Mouse (Mus musculus) MEL (cell line): Measurements from ENCODE around the gene Sucla2.

Source experiments
- CHD2 ChIP-seq: IDR thresholded peaks from 2 replicates; pipeline ENCODE4 v1.6.1; 2011; ENCODE audit warnings: low read length, improper control_type of control experiment
- CTCF ChIP-seq, 3 experiments: IDR thresholded peaks in 2 of 3; conservative IDR thresholded peaks in 1 of 3; 2 replicates each; pipeline ENCODE4 v1.5.1; 2011 to 2012; ENCODE audit warnings: low read length in 3 of 3, low read depth in 2 of 3, mild to moderate bottlenecking in 2 of 3, improper control_type of control experiment in 1 of 3, inconsistent platforms in 1 of 3, mixed read lengths in 1 of 3, moderate library complexity in 1 of 3; ENCODE audit not compliant: control insufficient read depth in 1 of 3, insufficient read depth in 1 of 3, poor library complexity in 1 of 3, severe bottlenecking in 1 of 3
- E2F4 ChIP-seq: IDR thresholded peaks from 2 replicates; pipeline ENCODE4 v1.6.1; 2011; ENCODE audit warnings: low read depth, low read length, improper control_type of control experiment, borderline replicate concordance
- EP300 ChIP-seq, 2 experiments: IDR thresholded peaks; 2 replicates each; pipeline ENCODE4 v1.6.1; 2011; ENCODE audit warnings: improper control_type of control experiment in 2 of 2, low read length in 2 of 2, low read depth in 1 of 2, mild to moderate bottlenecking in 1 of 2
- HCFC1 ChIP-seq: IDR thresholded peaks from 2 replicates; pipeline ENCODE4 v1.6.1; 2012; ENCODE audit warnings: low read depth, mild to moderate bottlenecking, inconsistent platforms, low read length, improper control_type of control experiment, moderate library complexity
- MAZ ChIP-seq: IDR thresholded peaks from 2 replicates; pipeline ENCODE4 v1.6.1; 2012; ENCODE audit warnings: low read depth, mild to moderate bottlenecking, inconsistent platforms, low read length, improper control_type of control experiment
- NELFE ChIP-seq: IDR thresholded peaks from 2 replicates; pipeline ENCODE4 v1.6.1; 2011; ENCODE audit warnings: low read depth, low read length, improper control_type of control experiment
- POLR2A ChIP-seq, 2 experiments: IDR thresholded peaks; 2 replicates each; pipeline ENCODE4 v1.6.1; 2011 to 2012; ENCODE audit warnings: low read length in 2 of 2, mild to moderate bottlenecking in 2 of 2, control low read depth in 1 of 2, improper control_type of control experiment in 1 of 2, low read depth in 1 of 2, moderate library complexity in 1 of 2; ENCODE audit not compliant: control insufficient read depth in 1 of 2, insufficient read depth in 1 of 2, poor library complexity in 1 of 2
- USF1 ChIP-seq: IDR thresholded peaks from 2 replicates; pipeline ENCODE4 v1.6.1; 2014; ENCODE audit warnings: low read depth, mild to moderate bottlenecking, inconsistent platforms, low read length, improper control_type of control experiment, moderate library complexity

- no peak for TF ChIP-seq NELFE
- TF ChIP-seq E2F4, result no peak
- no peak for TF ChIP-seq CTCF (IDR thresholded peaks at IDR 0.05 in 2 of 3, conservative IDR thresholded peaks at IDR 0.05 in 1 of 3; ENCODE audit: control insufficient read depth in 1 of 3, insufficient read depth in 1 of 3, low read depth in 2 of 3, low read length in 3 of 3, poor library complexity in 1 of 3, severe bottlenecking in 1 of 3)
- no peak for TF ChIP-seq POLR2A (IDR thresholded peaks at IDR 0.05; ENCODE audit: control insufficient read depth in 1 of 2, insufficient read depth in 1 of 2, low read depth in 1 of 2, low read length in 2 of 2, poor library complexity in 1 of 2)
- TF ChIP-seq USF1, result no peak
- TF ChIP-seq HCFC1, result no peak
- TF ChIP-seq CHD2, result no peak
- no peak for TF ChIP-seq EP300 (IDR thresholded peaks at IDR 0.05; ENCODE audit: low read depth in 1 of 2, low read length in 2 of 2)
- no peak for TF ChIP-seq MAZ
Observed at GRCm38 (mm10) chr14:73501721-73502120, 23.4 kb upstream of the Sucla2 start.
